Mouse (Mus musculus): ENCODE measurements around the gene Ppil1. TPM values are rescaled to one million over a fixed set of nuclear protein-coding genes. Genes with fewer than 3 reads are reported as not detected.

Ppil1 gene
- polyA plus RNA-seq (2014; fragmentation: Illumina TruSeq; extraction: RNeasy Lipid Tissue Mini Kit (QIAGEN cat#74804); ENCODE audit: low replicate concordance), result 10.1 TPM

DNA sequence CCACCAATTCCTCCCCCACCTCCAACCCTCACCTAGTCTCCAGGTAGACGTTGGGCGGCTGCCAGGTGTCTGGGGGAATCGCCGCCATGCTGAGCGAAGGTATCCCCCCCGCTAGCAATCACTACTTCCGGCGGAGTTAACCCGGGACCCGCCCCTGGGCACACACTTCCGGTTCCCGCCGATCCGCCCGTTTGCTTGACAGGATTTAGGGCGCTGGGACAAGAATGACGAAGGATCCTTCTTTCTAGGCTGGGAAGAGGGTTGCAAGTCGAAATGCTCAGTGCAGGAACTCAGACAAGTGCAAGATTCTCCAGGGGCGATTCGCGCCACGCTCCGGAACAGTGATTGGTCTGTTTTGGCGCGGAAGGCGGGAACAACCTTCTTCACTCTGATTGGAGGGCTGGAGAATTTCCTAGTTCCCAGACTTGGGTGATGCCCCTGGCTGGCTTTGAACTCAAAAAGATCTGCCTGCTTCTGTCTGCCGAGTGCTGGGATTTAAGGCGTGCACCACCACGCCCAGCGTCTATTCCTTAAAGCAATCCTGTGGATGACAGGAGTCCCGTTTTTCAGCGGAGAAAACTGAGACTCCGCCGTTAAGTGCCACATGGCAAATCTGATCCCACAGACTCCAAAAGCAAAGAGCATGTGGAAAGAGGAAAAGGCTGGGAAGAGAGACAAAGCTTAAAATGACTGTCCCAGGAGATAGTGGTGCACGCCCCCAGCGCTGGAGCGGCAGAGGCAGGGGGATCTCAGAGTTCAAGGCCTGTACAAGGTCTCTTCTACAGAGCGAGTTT, at the start of gene Ppil1:
Gene Ppil1, minus strand, starts transcription at position 347 of the 794 bp plus-strand sequence.

DNA sequence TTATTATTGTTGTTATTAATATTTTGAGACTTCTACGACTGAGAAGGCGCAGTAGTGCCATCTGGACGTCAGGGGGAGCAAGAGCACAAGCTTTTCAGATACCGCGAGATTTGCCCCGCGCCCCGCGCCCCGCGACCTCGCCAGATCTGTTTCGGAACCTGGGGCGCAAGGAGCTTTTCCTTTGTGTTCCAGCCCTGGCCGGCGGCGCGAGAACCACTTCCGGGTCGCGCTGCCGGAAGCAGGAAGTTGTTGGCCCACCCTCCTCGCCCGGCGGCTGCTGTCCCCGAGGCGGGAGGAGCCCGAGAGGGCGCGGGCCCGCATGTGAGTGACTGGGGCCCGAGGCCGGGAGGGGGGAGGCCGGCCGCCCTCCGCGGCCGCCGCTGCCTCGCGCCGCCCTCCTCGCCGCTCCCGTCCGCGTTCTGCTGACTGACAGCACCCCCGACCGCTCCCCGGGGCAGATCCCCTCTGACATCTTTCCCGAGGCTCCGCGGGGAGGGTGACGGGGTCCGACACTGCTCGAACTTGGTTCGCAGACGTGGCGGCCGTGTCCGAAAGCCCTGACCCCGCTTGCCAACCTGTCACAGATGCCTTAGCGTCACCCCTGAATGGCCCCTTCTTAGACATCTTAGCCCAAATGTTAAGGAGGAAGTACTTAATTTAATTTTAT, 4.8 kb upstream of the Ppil1 start, which contains the start of gene BC004004:
Gene BC004004, plus strand, starts transcription at position 107 of the 667 bp plus-strand sequence.

DNA sequence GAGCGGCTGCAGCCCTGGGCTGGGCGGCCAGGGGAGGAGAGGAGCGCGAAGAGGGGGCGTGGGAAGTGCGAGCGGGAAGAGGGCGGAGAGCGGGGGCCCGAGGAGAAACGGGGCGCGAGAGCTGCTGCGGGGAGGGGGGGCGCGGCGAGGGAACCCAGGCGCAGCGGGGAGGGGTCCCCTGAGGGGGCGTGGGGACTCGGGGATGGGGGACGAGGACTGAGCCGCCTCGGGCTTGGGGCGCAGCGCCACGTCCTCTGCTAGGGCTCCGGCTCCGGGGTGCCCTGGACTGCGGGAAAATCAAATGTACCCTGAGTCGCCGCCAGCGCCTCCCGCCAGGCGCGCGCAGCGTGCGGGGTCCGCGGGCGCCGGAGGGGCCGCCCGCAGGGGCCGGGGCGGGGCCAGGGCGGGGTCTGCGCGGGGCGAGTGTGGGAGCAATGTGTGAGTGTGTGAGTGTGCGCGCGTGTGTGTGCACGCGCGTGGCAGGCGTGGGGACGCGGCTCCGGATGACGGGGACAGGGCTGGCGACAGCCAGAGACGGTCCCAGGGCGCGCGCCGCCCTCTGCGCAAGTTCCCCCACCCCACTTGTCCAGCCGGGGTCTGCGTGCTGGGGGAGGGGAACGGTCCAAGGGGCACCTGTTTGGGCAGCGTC, 26.1 kb downstream of the Ppil1 start, which contains the start of gene Cpne5:
Gene Cpne5, minus strand, starts transcription at position 396 of the 649 bp plus-strand sequence.

Other genes with a start within 250 kb of the Ppil1 start
- 477 TPM for gene Srsf3, start 231.6 kb downstream of the Ppil1 start, polyA plus RNA-seq (2014; fragmentation: Illumina TruSeq; extraction: RNeasy Lipid Tissue Mini Kit (QIAGEN cat#74804); ENCODE audit: low replicate concordance)
- gene Cdkn1a, start 173.2 kb downstream of the Ppil1 start, polyA plus RNA-seq (2014; fragmentation: Illumina TruSeq; extraction: RNeasy Lipid Tissue Mini Kit (QIAGEN cat#74804); ENCODE audit: low replicate concordance), result 96.2 TPM
- gene Rab44, start 150.0 kb downstream of the Ppil1 start, polyA plus RNA-seq (2014; fragmentation: Illumina TruSeq; extraction: RNeasy Lipid Tissue Mini Kit (QIAGEN cat#74804); ENCODE audit: low replicate concordance), result not detected
- gene Cpne5, start 26.0 kb downstream of the Ppil1 start, polyA plus RNA-seq (2014; fragmentation: Illumina TruSeq; extraction: RNeasy Lipid Tissue Mini Kit (QIAGEN cat#74804); ENCODE audit: low replicate concordance), result not detected
- 78.7 TPM for gene BC004004, start 4.6 kb upstream of the Ppil1 start, polyA plus RNA-seq (2014; fragmentation: Illumina TruSeq; extraction: RNeasy Lipid Tissue Mini Kit (QIAGEN cat#74804); ENCODE audit: low replicate concordance)
- gene Pi16, start 53.5 kb upstream of the Ppil1 start, polyA plus RNA-seq (2014; fragmentation: Illumina TruSeq; extraction: RNeasy Lipid Tissue Mini Kit (QIAGEN cat#74804); ENCODE audit: low replicate concordance), result not detected
- gene Mtch1, start 83.7 kb upstream of the Ppil1 start, polyA plus RNA-seq (2014; fragmentation: Illumina TruSeq; extraction: RNeasy Lipid Tissue Mini Kit (QIAGEN cat#74804); ENCODE audit: low replicate concordance), result 2.2 TPM
- gene Fgd2, start 96.7 kb upstream of the Ppil1 start, polyA plus RNA-seq (2014; fragmentation: Illumina TruSeq; extraction: RNeasy Lipid Tissue Mini Kit (QIAGEN cat#74804); ENCODE audit: low replicate concordance), result 0.63 TPM
- gene Pim1, start 226.6 kb upstream of the Ppil1 start, polyA plus RNA-seq (2014; fragmentation: Illumina TruSeq; extraction: RNeasy Lipid Tissue Mini Kit (QIAGEN cat#74804); ENCODE audit: low replicate concordance), result 66.6 TPM